Mouse (Mus musculus): Measurements from ENCODE around the gene Casz1.

Casz1 gene

GRCm38 (mm10) chr4:148950487-148950886 is 146.3 kb downstream of the Casz1 start:
- Histone ChIP-seq H3K36me3 (ENCODE audit: insufficient read depth, low read length) (peaks cover 6% of the 10 kb centered on the region), H3K4me1 (replicated peaks; ENCODE audit: low read depth, low read length) (peaks cover 72% of the 10 kb centered on the region), H3K4me3 (replicated peaks; ENCODE audit: low read length) (no peak overlapping the region), H3K27me3 (ENCODE audit: insufficient read depth, low read length) (peaks cover 40% of the 10 kb centered on the region), H3K9me3 (ENCODE audit: low read length) (no peaks in the 10 kb centered on the region)
- no peak for TF ChIP-seq NANOG (IDR thresholded peaks at IDR 0.05; ENCODE audit: borderline replicate concordance, low read length)
- TF ChIP-seq CTCF (conservative IDR thresholded peaks at IDR 0.05; ENCODE audit: low read length): no peak
- no peak for TF ChIP-seq POU5F1 (IDR thresholded peaks at IDR 0.05; ENCODE audit: borderline replicate concordance, low read length)

- no peak for TF ChIP-seq NANOG (IDR thresholded peaks at IDR 0.05; ENCODE audit: borderline replicate concordance, low read length)
- TF ChIP-seq CTCF (conservative IDR thresholded peaks at IDR 0.05; ENCODE audit: low read length): no peak
- TF ChIP-seq POU5F1 (IDR thresholded peaks at IDR 0.05; ENCODE audit: borderline replicate concordance, low read length): no peak
- peak overlapping the region; percentile 73 for H3K4me3 ChIP-seq (replicated peaks; ENCODE audit: low read length)
- no peaks in the 10 kb centered on the region for H3K9me3 ChIP-seq (ENCODE audit: low read length)
- H3K4me1 ChIP-seq (replicated peaks; ENCODE audit: low read depth, low read length): peaks cover 66% of the 10 kb centered on the region
- peaks cover 6% of the 10 kb centered on the region for H3K36me3 ChIP-seq (ENCODE audit: insufficient read depth, low read length)
- peaks cover 40% of the 10 kb centered on the region for H3K27me3 ChIP-seq (ENCODE audit: insufficient read depth, low read length)
Observed at GRCm38 (mm10) chr4:148950932-148951650, 146.9 kb downstream of the Casz1 start.

GRCm38 (mm10) chr4:148951821-148952291 is 147.6 kb downstream of the Casz1 start:
- peaks cover 6% of the 10 kb centered on the region for H3K36me3 ChIP-seq (ENCODE audit: insufficient read depth, low read length)
- TF ChIP-seq CTCF (conservative IDR thresholded peaks at IDR 0.05; ENCODE audit: low read length) (no peak), POU5F1 (IDR thresholded peaks at IDR 0.05; ENCODE audit: borderline replicate concordance, low read length) (no peak), NANOG (IDR thresholded peaks at IDR 0.05; ENCODE audit: borderline replicate concordance, low read length) (no peak)
- H3K27me3 ChIP-seq (ENCODE audit: insufficient read depth, low read length): peaks cover 40% of the 10 kb centered on the region
- H3K4me1 ChIP-seq (replicated peaks; ENCODE audit: low read depth, low read length): peaks cover 58% of the 10 kb centered on the region
- H3K9me3 ChIP-seq (ENCODE audit: low read length): no peaks in the 10 kb centered on the region
- H3K4me3 ChIP-seq (replicated peaks; ENCODE audit: low read length): peak overlapping the region; percentile 73

GRCm38 (mm10) chr4:148952328-148953222 is 148.3 kb downstream of the Casz1 start:
- no peaks in the 10 kb centered on the region for H3K9me3 ChIP-seq (ENCODE audit: low read length)
- peaks cover 56% of the 10 kb centered on the region for H3K4me1 ChIP-seq (replicated peaks; ENCODE audit: low read depth, low read length)
- peaks cover 40% of the 10 kb centered on the region for H3K27me3 ChIP-seq (ENCODE audit: insufficient read depth, low read length)
- H3K36me3 ChIP-seq (ENCODE audit: insufficient read depth, low read length): peaks cover 6% of the 10 kb centered on the region
- peak overlapping the region; percentile 73 for H3K4me3 ChIP-seq (replicated peaks; ENCODE audit: low read length)
- TF ChIP-seq POU5F1 (IDR thresholded peaks at IDR 0.05; ENCODE audit: borderline replicate concordance, low read length) (no peak), CTCF (conservative IDR thresholded peaks at IDR 0.05; ENCODE audit: low read length) (no peak), NANOG (IDR thresholded peaks at IDR 0.05; ENCODE audit: borderline replicate concordance, low read length) (no peak)

GRCm38 (mm10) chr4:148955131-148955813 is 151.0 kb downstream of the Casz1 start:
- peaks cover 34% of the 10 kb centered on the region for H3K27me3 ChIP-seq (ENCODE audit: insufficient read depth, low read length)
- no peak overlapping the region for H3K4me3 ChIP-seq (replicated peaks; ENCODE audit: low read length)
- no peaks in the 10 kb centered on the region for H3K9me3 ChIP-seq (ENCODE audit: low read length)
- H3K36me3 ChIP-seq (ENCODE audit: insufficient read depth, low read length): peaks cover 12% of the 10 kb centered on the region
- peaks cover 44% of the 10 kb centered on the region for H3K4me1 ChIP-seq (replicated peaks; ENCODE audit: low read depth, low read length)
- TF ChIP-seq CTCF (conservative IDR thresholded peaks at IDR 0.05; ENCODE audit: low read length): no peak
- TF ChIP-seq POU5F1 (IDR thresholded peaks at IDR 0.05; ENCODE audit: borderline replicate concordance, low read length): no peak
- no peak for TF ChIP-seq NANOG (IDR thresholded peaks at IDR 0.05; ENCODE audit: borderline replicate concordance, low read length)

GRCm38 (mm10) chr4:148960011-148960410 is 155.8 kb downstream of the Casz1 start:
- TF ChIP-seq POU5F1 (IDR thresholded peaks at IDR 0.05; ENCODE audit: borderline replicate concordance, low read length) (no peak), NANOG (IDR thresholded peaks at IDR 0.05; ENCODE audit: borderline replicate concordance, low read length) (no peak), CTCF (conservative IDR thresholded peaks at IDR 0.05; ENCODE audit: low read length) (no peak)
- H3K9me3 ChIP-seq (ENCODE audit: low read length): no peaks in the 10 kb centered on the region
- H3K4me1 ChIP-seq (replicated peaks; ENCODE audit: low read depth, low read length): peaks cover 34% of the 10 kb centered on the region
- H3K36me3 ChIP-seq (ENCODE audit: insufficient read depth, low read length): peaks cover 58% of the 10 kb centered on the region
- H3K27me3 ChIP-seq (ENCODE audit: insufficient read depth, low read length): no peaks in the 10 kb centered on the region
- H3K4me3 ChIP-seq (replicated peaks; ENCODE audit: low read length): no peak overlapping the region

- Histone ChIP-seq H3K9me3 (ENCODE audit: low read length) (no peaks in the 10 kb centered on the region), H3K27me3 (ENCODE audit: insufficient read depth, low read length) (no peaks in the 10 kb centered on the region), H3K4me3 (replicated peaks; ENCODE audit: low read length) (no peak overlapping the region), H3K4me1 (replicated peaks; ENCODE audit: low read depth, low read length) (peaks cover 34% of the 10 kb centered on the region), H3K36me3 (ENCODE audit: insufficient read depth, low read length) (peaks cover 68% of the 10 kb centered on the region)
- TF ChIP-seq NANOG (IDR thresholded peaks at IDR 0.05; ENCODE audit: borderline replicate concordance, low read length) (no peak), CTCF (conservative IDR thresholded peaks at IDR 0.05; ENCODE audit: low read length) (no peak), POU5F1 (IDR thresholded peaks at IDR 0.05; ENCODE audit: borderline replicate concordance, low read length) (no peak)
Observed at GRCm38 (mm10) chr4:148961081-148961480, 156.9 kb downstream of the Casz1 start.

- H3K4me3 ChIP-seq (replicated peaks; ENCODE audit: low read length): no peak overlapping the region
- peaks cover 34% of the 10 kb centered on the region for H3K4me1 ChIP-seq (replicated peaks; ENCODE audit: low read depth, low read length)
- TF ChIP-seq NANOG (IDR thresholded peaks at IDR 0.05; ENCODE audit: borderline replicate concordance, low read length): no peak
- no peak for TF ChIP-seq POU5F1 (IDR thresholded peaks at IDR 0.05; ENCODE audit: borderline replicate concordance, low read length)
- no peak for TF ChIP-seq CTCF (conservative IDR thresholded peaks at IDR 0.05; ENCODE audit: low read length)
- H3K9me3 ChIP-seq (ENCODE audit: low read length): no peaks in the 10 kb centered on the region
- H3K36me3 ChIP-seq (ENCODE audit: insufficient read depth, low read length): peaks cover 78% of the 10 kb centered on the region
- H3K27me3 ChIP-seq (ENCODE audit: insufficient read depth, low read length): no peaks in the 10 kb centered on the region
Observed at GRCm38 (mm10) chr4:148962096-148962495, 157.9 kb downstream of the Casz1 start.

Measured in E14TG2a.4 (cell line).